Mouse (Mus musculus): Measurements from ENCODE around the gene Arhgap10. TPM values are rescaled to one million over a fixed set of nuclear protein-coding genes. Genes with fewer than 3 reads are reported as not detected.

The Arhgap10 gene
- polyA plus RNA-seq, 1 experiment from 2014 or later = 26.3 TPM

GRCm38 (mm10) chr8:77459696-77460095, 58.1 kb downstream of the Arhgap10 start:
- no peak for DNase-seq (ENCODE audit: low spot score)
- no peaks in the 10 kb centered on the region for H3K36me3 ChIP-seq (replicated peaks; ENCODE audit: control insufficient read depth, insufficient read depth, low read depth, low read length)
- WGBS = 54% methylated on average over 7 of the region's 7 CpGs

GRCm38 (mm10) chr8:77458575-77458974, 59.2 kb downstream of the Arhgap10 start:
- Histone ChIP-seq H3K36me3 (replicated peaks; ENCODE audit: control insufficient read depth, insufficient read depth, low read depth, low read length) (no peaks in the 10 kb centered on the region), H3K4me1 (ENCODE audit: control insufficient read depth, insufficient read depth, low read length) (no peaks in the 10 kb centered on the region), H3K27ac (replicated peaks; ENCODE audit: low read depth, low read length) (no peak overlapping the region), H3K9me3 (replicated peaks; ENCODE audit: control insufficient read depth, low read length) (no peaks in the 10 kb centered on the region), H3K4me3 (ENCODE audit: low read depth, low read length) (no peak overlapping the region), H3K4me2 (ENCODE audit: low read depth, low read length) (no peak overlapping the region), H3K9ac (replicated peaks; ENCODE audit: low read length) (no peak overlapping the region), H3K27me3 (ENCODE audit: control insufficient read depth, insufficient read depth, low read length) (no peaks in the 10 kb centered on the region)
- WGBS = 94% methylated on average over 4 of the region's 4 CpGs
- no peak for ATAC-seq (replicated peaks; ENCODE audit: insufficient number of reproducible peaks, low FRiP score, low TSS enrichment, low read depth)
- no peak for DNase-seq (ENCODE audit: low spot score)

More at GRCm38 (mm10) chr8:77459696-77460095, 58.1 kb downstream of the Arhgap10 start:
- ATAC-seq (replicated peaks; ENCODE audit: insufficient number of reproducible peaks, low FRiP score, low TSS enrichment, low read depth) = no peak
- H3K4me2 ChIP-seq (ENCODE audit: low read depth, low read length) = no peak overlapping the region
- no peaks in the 10 kb centered on the region for H3K4me1 ChIP-seq (ENCODE audit: control insufficient read depth, insufficient read depth, low read length)
- no peaks in the 10 kb centered on the region for H3K9me3 ChIP-seq (replicated peaks; ENCODE audit: control insufficient read depth, low read length)
- H3K4me3 ChIP-seq (ENCODE audit: low read depth, low read length) = no peak overlapping the region
- H3K27ac ChIP-seq (replicated peaks; ENCODE audit: low read depth, low read length) = no peak overlapping the region
- H3K27me3 ChIP-seq (ENCODE audit: control insufficient read depth, insufficient read depth, low read length) = no peaks in the 10 kb centered on the region
- no peak overlapping the region for H3K9ac ChIP-seq (replicated peaks; ENCODE audit: low read length)

- no peaks in the 10 kb centered on the region for H3K36me3 ChIP-seq (replicated peaks; ENCODE audit: control insufficient read depth, insufficient read depth, low read depth, low read length)
- no peak overlapping the region for H3K27ac ChIP-seq (replicated peaks; ENCODE audit: low read depth, low read length)
- no peak for DNase-seq (ENCODE audit: low spot score)
- no peaks in the 10 kb centered on the region for H3K4me1 ChIP-seq (ENCODE audit: control insufficient read depth, insufficient read depth, low read length)
- no peak overlapping the region for H3K9ac ChIP-seq (replicated peaks; ENCODE audit: low read length)
- no peak overlapping the region for H3K4me3 ChIP-seq (ENCODE audit: low read depth, low read length)
- no peak for ATAC-seq (replicated peaks; ENCODE audit: insufficient number of reproducible peaks, low FRiP score, low TSS enrichment, low read depth)
- no peak overlapping the region for H3K4me2 ChIP-seq (ENCODE audit: low read depth, low read length)
- no peaks in the 10 kb centered on the region for H3K9me3 ChIP-seq (replicated peaks; ENCODE audit: control insufficient read depth, low read length)
- 93% methylated on average over 6 of the region's 6 CpGs for WGBS
- no peaks in the 10 kb centered on the region for H3K27me3 ChIP-seq (ENCODE audit: control insufficient read depth, insufficient read depth, low read length)
Measured at GRCm38 (mm10) chr8:77456263-77456662, 61.5 kb downstream of the Arhgap10 start.

GRCm38 (mm10) chr8:77453836-77454235, 63.9 kb downstream of the Arhgap10 start:
- WGBS = 88% methylated on average over 9 of the region's 9 CpGs
- DNase-seq (ENCODE audit: low spot score) = no peak
- H3K9me3 ChIP-seq (replicated peaks; ENCODE audit: control insufficient read depth, low read length) = no peaks in the 10 kb centered on the region
- H3K4me1 ChIP-seq (ENCODE audit: control insufficient read depth, insufficient read depth, low read length) = no peaks in the 10 kb centered on the region
- no peak overlapping the region for H3K4me3 ChIP-seq (ENCODE audit: low read depth, low read length)
- ATAC-seq (replicated peaks; ENCODE audit: insufficient number of reproducible peaks, low FRiP score, low TSS enrichment, low read depth) = 0 out of 2 replicates have a peak, but pooled peaks have one; percentile 39
- no peak overlapping the region for H3K27ac ChIP-seq (replicated peaks; ENCODE audit: low read depth, low read length)
- peaks cover 2% of the 10 kb centered on the region; the same call in 1 of the 2 replicates for H3K36me3 ChIP-seq (replicated peaks; ENCODE audit: control insufficient read depth, insufficient read depth, low read depth, low read length)
- no peak overlapping the region for H3K9ac ChIP-seq (replicated peaks; ENCODE audit: low read length)
- no peak overlapping the region for H3K4me2 ChIP-seq (ENCODE audit: low read depth, low read length)
- no peaks in the 10 kb centered on the region for H3K27me3 ChIP-seq (ENCODE audit: control insufficient read depth, insufficient read depth, low read length)

- no peak overlapping the region for H3K9ac ChIP-seq (replicated peaks; ENCODE audit: low read length)
- H3K4me3 ChIP-seq (ENCODE audit: low read depth, low read length) = no peak overlapping the region
- H3K9me3 ChIP-seq (replicated peaks; ENCODE audit: control insufficient read depth, low read length) = no peaks in the 10 kb centered on the region
- peaks cover 2% of the 10 kb centered on the region; the same call in 1 of the 2 replicates for H3K36me3 ChIP-seq (replicated peaks; ENCODE audit: control insufficient read depth, insufficient read depth, low read depth, low read length)
- H3K4me1 ChIP-seq (ENCODE audit: control insufficient read depth, insufficient read depth, low read length) = no peaks in the 10 kb centered on the region
- H3K27ac ChIP-seq (replicated peaks; ENCODE audit: low read depth, low read length) = no peak overlapping the region
- H3K4me2 ChIP-seq (ENCODE audit: low read depth, low read length) = no peak overlapping the region
- 94% methylated on average over 21 of the region's 21 CpGs for WGBS
- H3K27me3 ChIP-seq (ENCODE audit: control insufficient read depth, insufficient read depth, low read length) = no peaks in the 10 kb centered on the region
- no peak for ATAC-seq (replicated peaks; ENCODE audit: insufficient number of reproducible peaks, low FRiP score, low TSS enrichment, low read depth)
- DNase-seq (ENCODE audit: low spot score) = no peak
Measured at GRCm38 (mm10) chr8:77451466-77452382, 66.0 kb downstream of the Arhgap10 start.

GRCm38 (mm10) chr8:77451052-77451451, 66.7 kb downstream of the Arhgap10 start:
- Histone ChIP-seq H3K9ac (replicated peaks; ENCODE audit: low read length) (no peak overlapping the region), H3K4me1 (ENCODE audit: control insufficient read depth, insufficient read depth, low read length) (no peaks in the 10 kb centered on the region), H3K4me3 (ENCODE audit: low read depth, low read length) (no peak overlapping the region), H3K36me3 (replicated peaks; ENCODE audit: control insufficient read depth, insufficient read depth, low read depth, low read length) (peaks cover 2% of the 10 kb centered on the region; the same call in 1 of the 2 replicates), H3K4me2 (ENCODE audit: low read depth, low read length) (no peak overlapping the region), H3K27me3 (ENCODE audit: control insufficient read depth, insufficient read depth, low read length) (no peaks in the 10 kb centered on the region), H3K9me3 (replicated peaks; ENCODE audit: control insufficient read depth, low read length) (no peaks in the 10 kb centered on the region), H3K27ac (replicated peaks; ENCODE audit: low read depth, low read length) (no peak overlapping the region)
- 95% methylated on average over 5 of the region's 5 CpGs for WGBS
- DNase-seq (ENCODE audit: low spot score) (no peak), ATAC-seq (replicated peaks; ENCODE audit: insufficient number of reproducible peaks, low FRiP score, low TSS enrichment, low read depth) (no peak)

GRCm38 (mm10) chr8:77446294-77446693, 71.5 kb downstream of the Arhgap10 start:
- no peak overlapping the region for H3K4me2 ChIP-seq (ENCODE audit: low read depth, low read length)
- no peaks in the 10 kb centered on the region for H3K4me1 ChIP-seq (ENCODE audit: control insufficient read depth, insufficient read depth, low read length)
- no peak overlapping the region for H3K27ac ChIP-seq (replicated peaks; ENCODE audit: low read depth, low read length)
- DNase-seq (ENCODE audit: low spot score) (no peak), ATAC-seq (replicated peaks; ENCODE audit: insufficient number of reproducible peaks, low FRiP score, low TSS enrichment, low read depth) (no peak)
- H3K27me3 ChIP-seq (ENCODE audit: control insufficient read depth, insufficient read depth, low read length) = no peaks in the 10 kb centered on the region
- H3K4me3 ChIP-seq (ENCODE audit: low read depth, low read length) = no peak overlapping the region
- no peak overlapping the region for H3K9ac ChIP-seq (replicated peaks; ENCODE audit: low read length)
- WGBS = 88% methylated on average over 12 of the region's 12 CpGs
- no peaks in the 10 kb centered on the region for H3K9me3 ChIP-seq (replicated peaks; ENCODE audit: control insufficient read depth, low read length)
- H3K36me3 ChIP-seq (replicated peaks; ENCODE audit: control insufficient read depth, insufficient read depth, low read depth, low read length) = peaks cover 2% of the 10 kb centered on the region; the same call in 1 of the 2 replicates

GRCm38 (mm10) chr8:77445642-77446041, 72.1 kb downstream of the Arhgap10 start:
- no peak for DNase-seq (ENCODE audit: low spot score)
- no peak overlapping the region for H3K4me2 ChIP-seq (ENCODE audit: low read depth, low read length)

More at GRCm38 (mm10) chr8:77445642-77446041, 72.1 kb downstream of the Arhgap10 start:
- ATAC-seq (replicated peaks; ENCODE audit: insufficient number of reproducible peaks, low FRiP score, low TSS enrichment, low read depth) = no peak
- H3K36me3 ChIP-seq (replicated peaks; ENCODE audit: control insufficient read depth, insufficient read depth, low read depth, low read length) = peaks cover 2% of the 10 kb centered on the region; the same call in 1 of the 2 replicates
- H3K4me3 ChIP-seq (ENCODE audit: low read depth, low read length) = no peak overlapping the region
- no peak overlapping the region for H3K27ac ChIP-seq (replicated peaks; ENCODE audit: low read depth, low read length)
- 75% methylated on average over 3 of the region's 3 CpGs for WGBS
- no peaks in the 10 kb centered on the region for H3K4me1 ChIP-seq (ENCODE audit: control insufficient read depth, insufficient read depth, low read length)
- no peaks in the 10 kb centered on the region for H3K27me3 ChIP-seq (ENCODE audit: control insufficient read depth, insufficient read depth, low read length)
- H3K9me3 ChIP-seq (replicated peaks; ENCODE audit: control insufficient read depth, low read length) = no peaks in the 10 kb centered on the region
- H3K9ac ChIP-seq (replicated peaks; ENCODE audit: low read length) = no peak overlapping the region
